In the genomic region with DNA sequence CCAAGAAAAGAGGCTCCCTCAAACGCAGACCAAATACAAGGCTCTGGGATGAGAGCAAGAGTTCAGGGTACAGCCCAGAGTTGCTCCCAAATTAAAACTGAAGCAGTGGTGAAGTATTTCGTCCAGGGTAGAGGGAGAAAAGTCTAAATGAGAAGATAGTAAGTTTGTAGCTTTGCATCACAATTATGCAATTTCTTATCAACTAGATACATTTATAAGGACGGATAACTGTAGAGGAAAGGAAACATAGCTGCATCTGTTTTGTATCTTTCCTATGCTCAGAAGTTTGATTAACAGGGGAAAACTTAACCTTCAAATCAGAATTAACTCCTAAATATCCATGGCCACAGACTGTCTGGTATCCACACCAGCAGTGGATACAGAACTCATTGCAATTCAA, we compare ENCODE assay signal across 13 mouse cellular contexts. TPM values are rescaled to one million over a fixed set of nuclear protein-coding genes. Genes with fewer than 3 reads are reported as not detected.
A peak's percentile ranks its signal among the peaks of the same experiment; 100 is the strongest.
DNase-seq lines count a peak whose midpoint lies in the region; ATAC-seq and TF ChIP-seq lines count a peak whose summit lies in the region.
"Had no signal": no experiment of that assay in that cellular context is flagged by ENCODE, and none has a peak within 500 bp of the region (broad histone marks: within the 10 kb centered on the region; RNA-seq: fewer than 3 reads in every experiment).

No protein-coding gene starts in this region.

- H3K4me2 ChIP-seq in heart, embryonic 11.5 days: peak overlapping the region; percentile 51
- peak overlapping the region; percentile 90 for H3K4me2 ChIP-seq in liver, embryonic 11.5 days
- H3K4me2 ChIP-seq in intestine, embryonic 15.5 days (replicated peaks): no peak overlapping the region
- H3K4me2 ChIP-seq in liver, postnatal 0 days (ENCODE audit: low read depth, low read length): peak overlapping the region; percentile 16; the same call in 1 of the 2 replicates
- H3K4me2 ChIP-seq: midbrain, embryonic 12.5 days; neural tube, embryonic 12.5 days had no signal

- H3K27me3 ChIP-seq in heart, embryonic 11.5 days (ENCODE audit: control insufficient read depth, insufficient read depth, low read length): no peaks in the 10 kb centered on the region
- no peaks in the 10 kb centered on the region for H3K27me3 ChIP-seq in liver, embryonic 11.5 days (replicated peaks; ENCODE audit: control insufficient read depth, insufficient read depth, low read length)
- H3K27me3 ChIP-seq in intestine, embryonic 15.5 days (replicated peaks): no peaks in the 10 kb centered on the region; the same call in 1 of the 2 replicates
- H3K27me3 ChIP-seq in liver, postnatal 0 days (ENCODE audit: insufficient read depth, low read length): peaks cover 10% of the 10 kb centered on the region
- H3K27me3 ChIP-seq: midbrain, embryonic 12.5 days; neural tube, embryonic 12.5 days had no signal

- no peak for TF ChIP-seq EP300 in liver, postnatal 0 days (IDR thresholded peaks at IDR 0.05; ENCODE audit: low read depth)

- peaks cover 44% of the 10 kb centered on the region for H3K4me1 ChIP-seq in heart, embryonic 11.5 days (ENCODE audit: control insufficient read depth, insufficient read depth, low read length)
- peaks cover 67% of the 10 kb centered on the region for H3K4me1 ChIP-seq in liver, embryonic 11.5 days (replicated peaks; ENCODE audit: control insufficient read depth, insufficient read depth, low read length)
- peaks cover 25% of the 10 kb centered on the region for H3K4me1 ChIP-seq in intestine, embryonic 15.5 days (replicated peaks)
- H3K4me1 ChIP-seq in liver, postnatal 0 days (ENCODE audit: insufficient read depth): peaks cover 38% of the 10 kb centered on the region

- 43% methylated on average over 3 of the region's 3 CpGs for WGBS in heart, embryonic 11.5 days (ENCODE audit: insufficient replicate concordance)
- 29% methylated on average over 3 of the region's 3 CpGs for WGBS in liver, embryonic 11.5 days
- WGBS in intestine, embryonic 15.5 days: 40% methylated on average over 3 of the region's 3 CpGs
- WGBS in liver, postnatal 0 days (ENCODE audit: insufficient replicate concordance): 27% methylated on average over 3 of the region's 3 CpGs

- H3K4me3 ChIP-seq in heart, embryonic 11.5 days (ENCODE audit: low read depth, low read length): peak overlapping the region; percentile 16; the same call in 1 of the 2 replicates
- no peak overlapping the region for H3K4me3 ChIP-seq in liver, embryonic 11.5 days (ENCODE audit: low read depth, low read length)
- no peak overlapping the region for H3K4me3 ChIP-seq in intestine, embryonic 15.5 days (replicated peaks)
- H3K4me3 ChIP-seq in liver, postnatal 0 days (ENCODE audit: low read depth, low read length): no peak overlapping the region
- H3K4me3 ChIP-seq: midbrain, embryonic 12.5 days; neural tube, embryonic 12.5 days had no signal

- no peaks in the 10 kb centered on the region for H3K9me3 ChIP-seq in heart, embryonic 11.5 days (replicated peaks; ENCODE audit: control insufficient read depth, low read length)
- no peaks in the 10 kb centered on the region for H3K9me3 ChIP-seq in liver, embryonic 11.5 days (ENCODE audit: control insufficient read depth, low read length)
- no peaks in the 10 kb centered on the region for H3K9me3 ChIP-seq in intestine, embryonic 15.5 days
- H3K9me3 ChIP-seq in liver, postnatal 0 days (ENCODE audit: low read length): no peaks in the 10 kb centered on the region
- H3K9me3 ChIP-seq: midbrain, embryonic 12.5 days; neural tube, embryonic 12.5 days had no signal

- no peak for DNase-seq in heart, adult 9 months (ENCODE audit: low spot score in 2 of 2)
- no peak for DNase-seq in liver, embryonic 11.5 days (ENCODE audit: low spot score)
- DNase-seq in liver: no peak
- DNase-seq in liver, postnatal 0 days: no peak
- DNase-seq in cerebellum, postnatal 25 days: no peak
- DNase-seq: layer of hippocampus, adult 9-11 months; right cerebral cortex, postnatal 25 days had no signal

- ATAC-seq in heart, embryonic 11.5 days (replicated peaks; ENCODE audit: insufficient number of reproducible peaks, low FRiP score, low TSS enrichment): no peak
- no peak for ATAC-seq in liver, embryonic 11.5 days (replicated peaks; ENCODE audit: low FRiP score)
- no peak for ATAC-seq in intestine, embryonic 15.5 days
- ATAC-seq in liver, postnatal 0 days: no peak
- ATAC-seq in frontal cortex, adult (ENCODE audit: low TSS enrichment): no peak

- no peak overlapping the region for H3K27ac ChIP-seq in heart, embryonic 11.5 days (ENCODE audit: low read depth, low read length)
- H3K27ac ChIP-seq in liver, embryonic 11.5 days (ENCODE audit: low read depth, low read length): peak overlapping the region; percentile 62; the same call in 1 of the 2 replicates
- peak overlapping the region; percentile 72 for H3K27ac ChIP-seq in intestine, embryonic 15.5 days
- peak overlapping the region; percentile 51; the same call in 1 of the 2 replicates for H3K27ac ChIP-seq in liver, postnatal 0 days (ENCODE audit: low read depth)
- H3K27ac ChIP-seq: midbrain, embryonic 12.5 days; neural tube, embryonic 12.5 days had no signal

- TF ChIP-seq CTCF in liver, postnatal 0 days (IDR thresholded peaks at IDR 0.05; ENCODE audit: low read depth): no peak

- peak overlapping the region; percentile 52; the same call in 1 of the 2 replicates for H3K9ac ChIP-seq in heart, embryonic 11.5 days (ENCODE audit: low read depth, low read length)
- H3K9ac ChIP-seq in liver, embryonic 11.5 days (ENCODE audit: low read depth, low read length): peak overlapping the region; percentile 20; the same call in 1 of the 2 replicates
- 0 out of 2 replicates have a peak overlapping the region, but pooled peaks have one; percentile 17 for H3K9ac ChIP-seq in intestine, embryonic 15.5 days
- H3K9ac ChIP-seq in liver, postnatal 0 days (replicated peaks): no peak overlapping the region
- H3K9ac ChIP-seq: midbrain, embryonic 12.5 days; neural tube, embryonic 12.5 days had no signal

- H3K36me3 ChIP-seq in heart, embryonic 11.5 days (ENCODE audit: control insufficient read depth, insufficient read depth, low read length): no peaks in the 10 kb centered on the region
- H3K36me3 ChIP-seq in liver, embryonic 11.5 days (ENCODE audit: control insufficient read depth, insufficient read depth, low read length): no peaks in the 10 kb centered on the region; the same call in 1 of the 2 replicates
- H3K36me3 ChIP-seq in intestine, embryonic 15.5 days: no peaks in the 10 kb centered on the region
- no peaks in the 10 kb centered on the region for H3K36me3 ChIP-seq in liver, postnatal 0 days (replicated peaks; ENCODE audit: insufficient read depth, low read length)
- H3K36me3 ChIP-seq: midbrain, embryonic 12.5 days; neural tube, embryonic 12.5 days had no signal

RNA-seq across cellular contexts. Expression of a gene that starts 4.7 kb away (rescaled TPM):
- 29.6 and 33.6 TPM in 2 replicates for polyA plus RNA-seq in heart, embryonic 11.5 days (2014; fragmentation: Nextera tagmentation; extraction: Ambion mirVana)
- polyA plus RNA-seq in liver, embryonic 11.5 days (2014; fragmentation: Nextera tagmentation; extraction: Ambion mirVana): 21.8 and 27.2 TPM in 2 replicates
- 34.5 and 35.1 TPM in 2 replicates for polyA plus RNA-seq in intestine, embryonic 15.5 days (2015; fragmentation: Nextera tagmentation; extraction: Ambion mirVana)
- polyA plus RNA-seq in liver, postnatal 0 days (2015; fragmentation: Nextera tagmentation; extraction: Ambion mirVana): 4.5 and 5.0 TPM in 2 replicates
- polyA plus RNA-seq: C2C12 had no signal
